Mouse (Mus musculus) midbrain, postnatal 0 days (tissue): ENCODE data around the gene Hip1r. TPM values are rescaled to one million over a fixed set of nuclear protein-coding genes. Genes with fewer than 3 reads are reported as not detected.
A peak's percentile ranks its signal among the peaks of the same experiment; 100 is the strongest.

Experiments used
- ATAC-seq: fragments of 200-750 bp; cut with Nextera tagmentation; 2 replicates; pipeline ENCODE4 v1.8.0; 2017; ENCODE audit warnings: moderate number of reproducible peaks, mild to moderate bottlenecking, moderate TSS enrichment, moderate library complexity; ENCODE audit not compliant: low FRiP score
- DNase-seq: peaks from one replicate; pipeline ENCODE4 v3.0.0-alpha.2; 2015; ENCODE audit warnings: low spot score
- H3K27ac ChIP-seq: fragments of 300-500 bp; sonication (generic); 2 replicates; pipeline ENCODE4 v1.5.1; 2014; ENCODE audit warnings: low read depth, mild to moderate bottlenecking, low read length, mixed read lengths
- H3K27me3 ChIP-seq: fragments of 300-500 bp; sonication (generic); 2 replicates; pipeline ENCODE4 v1.6.1; 2014; ENCODE audit warnings: low read length, control low read depth, mixed read lengths; ENCODE audit not compliant: insufficient read depth
- H3K36me3 ChIP-seq: fragments of 300-500 bp; sonication (generic); 2 replicates; pipeline ENCODE4 v1.6.1; 2014; ENCODE audit warnings: low read length, control low read depth, mixed read lengths; ENCODE audit not compliant: insufficient read depth
- H3K4me1 ChIP-seq: fragments of 300-500 bp; sonication (generic); 2 replicates; pipeline ENCODE4 v1.6.1; 2014; ENCODE audit warnings: mild to moderate bottlenecking, control low read depth, antibody characterized with exemption, low read length, mixed read lengths; ENCODE audit not compliant: insufficient read depth
- H3K4me2 ChIP-seq: fragments of 300-500 bp; sonication (generic); 2 replicates; pipeline ENCODE4 v1.6.1; 2014; ENCODE audit warnings: low read depth, mild to moderate bottlenecking, low read length, mixed read lengths; ENCODE audit not compliant: poor library complexity, severe bottlenecking
- H3K4me3 ChIP-seq: fragments of 300-500 bp; sonication (generic); 2 replicates; pipeline ENCODE4 v1.5.1; 2014; ENCODE audit warnings: low read depth, mild to moderate bottlenecking, low read length, moderate library complexity
- H3K9ac ChIP-seq: fragments of 300-500 bp; sonication (generic); replicated peaks from 2 replicates; pipeline ENCODE4 v1.6.1; 2014; ENCODE audit warnings: mild to moderate bottlenecking, low read length, moderate library complexity, mixed read lengths; ENCODE audit not compliant: poor library complexity, severe bottlenecking
- H3K9me3 ChIP-seq: fragments of 300-500 bp; sonication (generic); 2 replicates; pipeline ENCODE4 v1.6.1; 2016; ENCODE audit warnings: low read length, control low read depth
- CTCF ChIP-seq: IDR thresholded peaks from 2 replicates; pipeline ENCODE4 v1.5.1; 2016; ENCODE audit warnings: antibody characterized with exemption, mild to moderate bottlenecking
- WGBS: fragments of 180-500 bp; shearing (Covaris S2); extraction: QIAGEN DNeasy Blood & Tissue Kit; methylation state at CpG from one replicate; pipeline ENCODE4 v1.1.7; 2014; 5-methylcytosine and 5-hydroxymethylcytosine counted together
- polyA plus RNA-seq: library from polyadenylated mRNA; unstranded; fragments of >200 nt; fragmentation: Nextera tagmentation; extraction: Ambion mirVana; gene quantifications from 2 replicates; pipeline ENCODE4 v1.2.1, GENCODE M21; 2015
- total RNA-seq: library from RNA; depleted of rRNA; stranded (reverse); fragments of >200 nt; gene quantifications from 2 replicates; pipeline ENCODE4 v1.2.3, GENCODE M21; 2014; rRNA removed

Hip1r gene
- total RNA-seq (42.9 and 45.4 TPM in 2 replicates), polyA plus RNA-seq (25.8 and 30.8 TPM in 2 replicates)

GRCm38 (mm10) chr5:123973299-123974178, at the start of gene Hip1r:
TSS of gene Hip1r (plus strand) at chr5:123973628.
- under 1% methylated on average over 98 of the region's 106 CpGs for WGBS
- H3K9ac ChIP-seq: peak within 1 kb of the TSS; percentile 89
- peak within 1 kb of the TSS; percentile 55; the same call in 1 of the 2 replicates for H3K27ac ChIP-seq
- no peaks in the 10 kb centered on the region for H3K9me3 ChIP-seq
- peak within 1 kb of the TSS; percentile 81 for H3K4me2 ChIP-seq
- DNase-seq (peak; percentile 58), ATAC-seq (peak; percentile 62)
- H3K4me1 ChIP-seq: no peaks in the 10 kb centered on the region
- no peaks in the 10 kb centered on the region for H3K27me3 ChIP-seq
- no peak for TF ChIP-seq CTCF
- H3K36me3 ChIP-seq: no peaks in the 10 kb centered on the region
- peak within 1 kb of the TSS; percentile 87 for H3K4me3 ChIP-seq

- H3K27ac ChIP-seq: no peak within 1 kb of the TSS
- H3K4me2 ChIP-seq: no peak within 1 kb of the TSS
- H3K27me3 ChIP-seq: no peaks in the 10 kb centered on the region
- no peak within 1 kb of the TSS for H3K9ac ChIP-seq
- TF ChIP-seq CTCF: no peak
- DNase-seq (no peak), ATAC-seq (no peak)
- peaks cover 46% of the 10 kb centered on the region for H3K36me3 ChIP-seq
- 0 out of 2 replicates have a peak, but pooled peaks cover 2% of the 10 kb centered on the region for H3K4me1 ChIP-seq
- no peaks in the 10 kb centered on the region for H3K9me3 ChIP-seq
- 96% methylated on average over 9 of the region's 9 CpGs for WGBS
- H3K4me3 ChIP-seq: no peak within 1 kb of the TSS
Observed at GRCm38 (mm10) chr5:123927118-123927517, 46.3 kb upstream of the Hip1r start, which contains the start of gene Gm43518. TSS of gene Gm43518 (plus strand) at chr5:123927418.

GRCm38 (mm10) chr5:123930508-123930989, 42.9 kb upstream of the Hip1r start, which contains the start of gene Ccdc62:
TSS of gene Ccdc62 (plus strand) at chr5:123930679.
- DNase-seq (peak; percentile 98), ATAC-seq (peak; percentile 98)
- peak within 1 kb of the TSS; percentile 62 for H3K4me2 ChIP-seq
- no peak for TF ChIP-seq CTCF
- H3K9ac ChIP-seq: peak within 1 kb of the TSS; percentile 88
- H3K36me3 ChIP-seq: peaks cover 14% of the 10 kb centered on the region
- H3K27me3 ChIP-seq: no peaks in the 10 kb centered on the region
- peak within 1 kb of the TSS; percentile 76 for H3K27ac ChIP-seq
- peak within 1 kb of the TSS; percentile 79 for H3K4me3 ChIP-seq
- no peaks in the 10 kb centered on the region for H3K9me3 ChIP-seq
- 0 out of 2 replicates have a peak, but pooled peaks cover 2% of the 10 kb centered on the region for H3K4me1 ChIP-seq
- WGBS: under 1% methylated on average over 56 of the region's 56 CpGs

GRCm38 (mm10) chr5:123931131-123931530, 42.3 kb upstream of the Hip1r start:
- H3K27ac ChIP-seq: peak overlapping the region; percentile 76; the same call in 1 of the 2 replicates
- H3K36me3 ChIP-seq: peaks cover 10% of the 10 kb centered on the region
- H3K4me3 ChIP-seq: peak overlapping the region; percentile 79
- H3K9me3 ChIP-seq: no peaks in the 10 kb centered on the region
- no peaks in the 10 kb centered on the region for H3K27me3 ChIP-seq
- H3K4me1 ChIP-seq: 0 out of 2 replicates have a peak, but pooled peaks cover 2% of the 10 kb centered on the region
- TF ChIP-seq CTCF: no peak
- H3K4me2 ChIP-seq: peak overlapping the region; percentile 62
- DNase-seq (no peak), ATAC-seq (no peak)
- peak overlapping the region; percentile 88 for H3K9ac ChIP-seq
- WGBS: 55% methylated on average over 13 of the region's 13 CpGs

- no peak for ATAC-seq
- Histone ChIP-seq H3K4me2 (no peak overlapping the region), H3K27me3 (no peaks in the 10 kb centered on the region), H3K4me1 (0 out of 2 replicates have a peak, but pooled peaks cover 2% of the 10 kb centered on the region), H3K4me3 (no peak overlapping the region), H3K9me3 (no peaks in the 10 kb centered on the region), H3K27ac (no peak overlapping the region), H3K9ac (no peak overlapping the region), H3K36me3 (peaks cover 1% of the 10 kb centered on the region; the same call in 1 of the 2 replicates)
- DNase-seq: no peak
- peak; percentile 31 for TF ChIP-seq CTCF
Observed at GRCm38 (mm10) chr5:123932927-123933326, 40.5 kb upstream of the Hip1r start.
